Mouse (Mus musculus): ENCODE data around the gene Gm973.

DNA sequence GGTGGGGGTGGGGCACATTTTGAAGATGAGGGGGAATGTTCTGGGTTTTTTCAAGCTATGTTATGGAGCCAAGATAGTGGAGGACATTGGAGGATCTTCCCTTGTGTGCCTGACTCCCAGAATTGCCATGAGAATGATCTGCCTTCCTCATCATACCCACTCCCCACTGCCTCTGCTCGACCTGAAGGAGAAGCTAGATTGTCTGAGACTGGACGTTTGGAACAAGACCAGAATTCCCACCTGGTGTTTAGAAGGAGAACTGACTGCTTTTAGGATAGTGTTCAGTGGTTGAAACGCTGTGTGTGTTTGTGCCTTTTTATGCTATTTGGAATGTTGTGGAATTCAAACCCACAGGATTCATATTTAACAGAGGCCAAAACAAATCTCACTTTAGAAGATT, 8.7 kb downstream of the Gm973 start:
- no peak for TF ChIP-seq CTCF (IDR thresholded peaks at IDR 0.05; ENCODE audit: low read depth, low read length)
- TF ChIP-seq POLR2AphosphoS5 (IDR thresholded peaks at IDR 0.05; ENCODE audit: insufficient replicate concordance, low read depth, low read length) = no peak
- no peak for TF ChIP-seq TAL1 (conservative IDR thresholded peaks at IDR 0.05; ENCODE audit: low read depth, low read length)

All from G1E (cell line).